Mouse (Mus musculus) gastrocnemius, postnatal 10 days (tissue): Measurements from ENCODE around the gene Btnl6. TPM values are rescaled to one million over a fixed set of nuclear protein-coding genes. Genes with fewer than 3 reads are reported as not detected.
"Not testable (repeated sequence)": the region's sequence is repeated elsewhere in the genome, so short reads cannot be mapped to it uniquely, and the experiment has no call there.

Source experiments
- DNase-seq: peaks from one replicate; pipeline ENCODE4 v3.0.0; 2021; ENCODE audit warnings: mixed read lengths
- long read RNA-seq, 2 experiments: library from polyadenylated mRNA; stranded (forward); transcript quantifications; one replicate each; pipeline ENCODE4 v2.0.0; 2021
- total RNA-seq, 2 experiments: library from RNA; stranded (reverse); gene quantifications; 2 replicates each; pipeline ENCODE4 v1.2.3; 2021

Btnl6 gene
- total RNA-seq, result not detected
- long read RNA-seq, experiment 1, result 0 reads
- long read RNA-seq, experiment 2, result 0 reads

DNA sequence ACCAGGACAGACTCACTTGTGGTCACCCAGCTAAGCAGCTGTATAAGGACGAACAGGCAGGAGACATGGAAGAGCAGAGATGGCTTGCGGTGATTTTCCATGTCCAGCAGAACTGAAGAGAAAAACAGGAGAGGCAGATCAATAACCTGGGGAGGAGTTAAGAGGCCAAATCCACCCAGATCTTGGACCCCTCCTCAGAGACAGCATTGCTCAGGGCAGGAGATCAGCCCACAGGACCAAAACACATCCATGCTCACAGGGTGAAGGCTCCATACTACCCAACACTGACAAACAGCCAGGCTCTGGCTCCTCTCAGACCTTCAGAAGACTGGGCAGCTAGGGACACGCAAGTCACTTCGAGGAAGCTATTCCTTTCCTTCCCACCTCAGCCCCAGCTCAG, at the start of gene Btnl6:
Btnl6 (minus strand) TSS at position 101 of the 400 bp plus-strand sequence.
- DNase-seq, result no peak

DNA sequence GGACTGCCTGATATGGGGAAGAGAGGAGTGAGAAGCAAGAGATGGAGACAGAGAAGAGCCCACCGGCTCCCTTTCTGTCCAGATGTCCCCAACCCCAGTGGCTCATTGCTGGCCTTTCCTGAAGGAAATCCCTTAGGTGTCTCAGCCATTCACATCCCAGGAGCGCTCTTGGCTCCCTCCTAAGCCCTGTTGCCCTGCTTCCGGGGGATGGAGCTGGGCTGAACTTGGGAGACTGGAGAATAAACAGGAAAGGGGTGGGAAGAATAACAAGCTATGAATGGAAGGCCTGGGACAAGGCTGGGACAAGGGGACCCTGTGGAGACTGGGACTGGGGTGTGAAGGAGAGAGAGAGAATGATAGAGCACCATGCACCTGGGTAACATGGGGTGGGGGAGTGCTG, 47.6 kb upstream of the Btnl6 start:
- no peak for DNase-seq

DNA sequence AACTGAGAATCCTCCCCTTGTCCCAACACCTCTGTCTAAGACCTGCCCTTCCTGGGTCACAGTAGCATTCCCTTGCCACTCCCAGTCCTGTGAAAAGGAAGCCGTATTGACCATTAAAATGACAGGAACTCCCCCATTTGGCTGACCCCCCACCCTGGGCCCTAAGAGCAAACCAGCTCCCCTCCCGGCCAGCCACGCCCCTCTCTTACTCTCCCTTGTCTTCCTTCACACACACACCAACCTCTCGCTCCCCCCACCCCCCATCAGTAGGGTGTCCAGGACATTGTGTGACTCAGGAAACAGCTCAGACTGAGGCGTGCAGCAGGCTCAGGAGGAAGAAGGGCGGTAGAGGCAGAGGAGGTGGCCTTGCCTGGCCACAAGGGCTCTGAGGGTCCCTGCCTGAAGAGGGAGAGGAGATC, 46.9 kb upstream of the Btnl6 start, which contains the start of gene Notch4:
Notch4 (plus strand) TSS at position 266 of the 419 bp plus-strand sequence.
- no peak for DNase-seq

DNA sequence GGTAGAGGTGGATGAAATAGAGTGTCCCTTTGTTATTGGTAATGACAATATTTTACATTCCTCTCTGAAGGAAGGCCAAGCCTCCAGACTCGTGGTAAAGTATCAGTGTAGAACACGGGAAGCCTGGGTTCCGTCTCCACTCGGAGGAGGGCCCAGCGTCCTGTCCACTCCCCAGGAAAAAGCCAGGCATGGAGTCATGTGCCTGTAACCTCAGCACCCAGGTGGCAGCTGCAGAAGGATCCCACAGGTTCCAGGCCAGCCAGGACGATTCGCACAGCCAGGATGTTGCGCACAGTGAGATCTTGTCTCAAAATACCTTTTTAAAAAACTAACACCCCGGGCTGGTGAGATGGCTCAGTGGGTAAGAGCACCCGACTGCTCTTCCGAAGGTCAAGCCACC, 46.2 kb upstream of the Btnl6 start:
- no peak for DNase-seq

DNA sequence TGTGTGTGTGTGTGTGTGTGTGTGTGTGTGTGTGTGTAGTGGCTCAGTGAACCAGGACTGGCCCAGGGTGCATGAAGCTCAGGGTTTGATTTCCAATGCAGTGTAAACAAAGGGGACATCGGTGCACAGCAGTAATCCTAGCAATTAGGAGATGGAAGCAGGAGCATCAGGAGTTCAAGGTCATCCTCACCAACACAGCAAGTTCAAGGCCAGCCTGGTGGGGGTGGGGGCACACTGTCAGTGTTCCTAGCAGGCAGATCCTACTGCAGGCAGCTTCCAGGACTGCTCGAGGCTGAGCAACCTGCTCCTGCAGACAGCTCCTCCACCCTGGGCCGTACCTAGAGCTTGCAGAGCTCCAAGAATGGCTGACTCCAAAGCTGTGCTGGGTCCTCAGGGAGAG, 45.4 kb upstream of the Btnl6 start:
- DNase-seq, result no peak

DNA sequence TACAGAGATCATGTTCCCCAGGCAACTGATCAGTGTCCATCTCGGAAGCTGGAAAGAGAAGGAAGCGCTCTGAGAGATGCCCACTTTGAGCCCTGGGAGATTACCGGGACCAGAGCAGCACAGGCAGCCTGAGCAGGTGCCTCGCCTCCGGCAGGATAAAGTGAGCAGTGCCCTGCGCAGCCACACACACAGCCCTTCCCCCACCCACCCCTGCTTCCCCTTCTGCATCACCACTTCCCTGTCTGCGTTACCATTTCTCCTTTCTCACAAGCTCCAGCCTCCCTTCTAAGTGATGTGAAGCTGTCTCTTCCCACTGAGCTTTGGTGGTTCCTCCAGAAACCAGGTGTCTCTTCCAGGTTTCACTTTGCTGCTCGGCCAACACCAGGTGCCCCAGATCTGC, 44.0 kb upstream of the Btnl6 start:
- DNase-seq, result no peak

DNA sequence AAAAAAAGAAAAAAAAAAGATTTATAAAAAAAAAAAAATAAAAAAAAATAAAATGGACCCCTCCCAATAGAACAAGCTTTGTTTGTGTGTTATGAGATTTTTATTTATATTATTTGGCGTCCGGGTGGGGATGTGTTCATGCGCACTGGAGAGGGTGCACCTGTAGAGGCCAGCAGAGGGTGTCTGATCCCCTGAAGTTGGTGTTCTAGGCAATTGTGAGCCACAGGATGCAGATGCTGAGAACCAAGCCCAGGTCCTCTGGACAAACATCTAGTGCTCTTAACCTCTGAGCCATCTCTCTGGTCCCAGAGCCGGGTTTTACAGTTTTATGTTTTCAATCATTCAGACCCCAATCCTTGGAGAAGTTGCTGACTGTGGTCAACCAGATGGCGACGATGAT, 43.3 kb upstream of the Btnl6 start:
- DNase-seq, result no peak

DNA sequence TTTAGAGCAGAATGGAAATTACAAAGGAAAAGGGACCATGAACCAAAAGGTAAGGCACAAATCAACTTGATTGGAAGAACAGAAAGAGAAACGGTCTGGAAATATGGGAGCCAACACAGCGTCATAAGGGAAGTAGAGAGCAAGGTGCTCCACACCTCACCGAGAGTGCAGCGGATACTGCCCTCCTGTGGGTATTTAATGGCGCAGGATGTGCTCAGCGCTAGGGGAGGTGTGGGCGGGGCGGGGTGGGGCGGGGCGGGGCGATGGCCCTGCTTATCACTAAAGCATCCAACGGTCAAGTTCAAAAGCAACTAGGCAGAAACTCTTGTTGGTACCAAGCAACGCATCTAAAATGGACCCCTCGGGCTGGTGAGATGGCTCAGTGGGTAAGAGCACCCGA, 42.7 kb upstream of the Btnl6 start:
- no peak for DNase-seq

DNA sequence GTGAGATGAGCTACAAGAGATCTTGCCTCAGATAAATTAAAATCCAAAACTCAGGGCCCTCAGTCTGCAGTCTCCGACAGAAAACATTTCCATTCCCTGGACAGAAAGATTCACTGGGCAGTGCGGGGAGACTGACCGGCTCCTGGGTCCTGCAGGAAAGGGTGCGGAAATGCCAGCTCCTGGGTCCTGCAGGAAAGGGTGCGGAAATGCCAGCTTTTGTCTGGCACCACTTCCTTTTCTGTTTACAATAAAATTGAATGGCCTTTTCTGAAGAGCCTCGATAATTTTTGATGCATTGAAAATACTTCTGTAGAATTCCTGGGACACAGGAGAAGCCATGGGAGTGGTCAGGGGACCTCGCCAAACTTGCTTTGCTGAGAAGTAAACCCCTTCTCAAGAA, 42.0 kb upstream of the Btnl6 start:
- no peak for DNase-seq

DNA sequence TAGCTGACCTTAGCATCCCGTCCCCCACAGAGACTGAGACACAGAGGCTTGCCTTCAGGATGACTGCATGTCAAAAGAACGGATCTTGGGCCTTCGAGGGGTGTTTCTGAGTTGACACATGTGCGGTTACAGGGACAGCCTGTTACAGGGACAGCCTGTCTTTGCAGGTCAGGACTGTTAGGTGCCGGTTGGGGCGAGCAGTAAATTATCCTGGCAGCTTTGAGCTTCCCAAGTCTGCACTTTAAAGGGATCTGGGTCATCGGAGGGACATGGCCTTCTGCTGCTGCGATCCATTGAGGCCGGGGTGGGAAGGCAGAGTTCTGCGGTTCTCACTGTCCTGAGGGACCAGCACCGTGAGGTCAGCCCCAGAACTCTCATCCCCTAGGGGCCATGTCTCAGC, 40.3 kb upstream of the Btnl6 start:
- no peak for DNase-seq

DNA sequence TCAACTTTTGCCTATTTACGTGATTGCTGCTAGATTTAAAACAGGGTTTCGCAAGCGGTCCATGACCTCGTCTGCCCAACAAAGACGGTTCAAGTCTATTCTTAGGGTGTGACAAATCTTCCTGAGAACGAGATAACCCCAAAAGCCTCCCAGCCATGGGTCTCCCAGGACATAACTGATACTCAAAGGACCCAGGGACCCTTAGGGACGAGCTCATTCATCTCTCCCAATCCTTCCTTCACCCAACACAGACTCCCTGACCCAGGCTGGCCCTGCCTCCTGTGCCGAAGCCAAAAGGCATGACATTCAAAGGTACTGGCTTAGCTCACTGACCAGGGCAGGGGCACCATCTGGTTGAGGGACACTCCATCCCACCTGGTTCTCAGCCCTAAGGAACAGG, 39.3 kb upstream of the Btnl6 start:
- DNase-seq, result no peak

DNA sequence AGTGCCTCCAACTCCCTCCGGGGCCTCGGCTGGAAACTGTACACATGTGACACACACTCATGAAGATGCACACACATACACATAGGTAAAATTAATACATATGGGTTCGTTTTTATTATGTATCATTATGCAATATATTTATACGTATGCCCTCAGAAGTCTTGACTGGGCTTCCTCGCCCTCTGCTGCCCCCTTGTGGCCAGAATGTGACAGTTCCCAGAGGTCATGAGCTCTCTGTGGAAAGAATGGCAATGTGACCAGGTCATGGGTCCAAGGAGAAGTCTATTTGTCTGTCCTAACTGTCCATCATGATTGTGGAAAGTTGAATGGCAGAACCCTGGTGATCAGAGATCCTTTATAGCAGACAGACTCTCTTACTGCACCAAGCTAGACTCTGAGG, 38.3 kb upstream of the Btnl6 start:
- peak; percentile 86 for DNase-seq

DNA sequence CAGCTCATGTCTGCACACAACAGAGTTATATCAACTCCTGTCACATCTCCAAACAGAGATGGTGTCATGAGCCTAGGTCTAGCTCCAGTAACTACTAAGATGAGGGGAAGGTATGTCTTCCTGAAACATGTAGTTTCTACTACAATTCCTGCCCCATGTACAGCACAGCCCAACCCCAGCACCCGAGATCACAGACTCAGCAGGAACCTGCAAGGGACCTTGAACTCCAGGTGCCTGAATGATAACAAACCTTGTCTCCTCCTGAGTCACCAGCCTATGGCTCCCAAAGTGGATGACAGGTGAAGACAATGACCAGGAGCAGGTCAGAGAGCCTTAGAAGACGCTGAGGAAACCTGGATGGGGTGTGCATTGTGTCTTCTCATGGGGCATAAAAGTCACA, 32.7 kb upstream of the Btnl6 start:
- DNase-seq, result no peak

DNA sequence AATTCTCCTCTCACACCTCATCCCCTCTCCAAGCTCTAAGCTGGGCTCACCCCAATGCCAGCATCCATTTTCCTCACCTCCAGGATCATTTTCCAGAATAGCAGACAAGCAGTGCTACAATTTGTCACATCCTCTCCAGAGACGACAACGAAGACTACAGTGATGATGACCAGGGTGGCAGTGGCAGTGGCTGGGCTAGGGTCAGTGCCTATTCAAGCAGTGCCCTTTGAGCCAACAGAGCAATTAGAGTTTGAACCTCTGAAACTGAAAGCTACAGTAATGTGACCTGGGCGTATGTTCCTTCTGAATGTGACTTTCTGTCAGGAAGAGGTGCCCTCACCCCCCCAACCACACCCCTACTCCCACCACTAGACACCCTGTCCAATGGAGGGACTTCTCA, 32.0 kb upstream of the Btnl6 start:
- no peak for DNase-seq

DNA sequence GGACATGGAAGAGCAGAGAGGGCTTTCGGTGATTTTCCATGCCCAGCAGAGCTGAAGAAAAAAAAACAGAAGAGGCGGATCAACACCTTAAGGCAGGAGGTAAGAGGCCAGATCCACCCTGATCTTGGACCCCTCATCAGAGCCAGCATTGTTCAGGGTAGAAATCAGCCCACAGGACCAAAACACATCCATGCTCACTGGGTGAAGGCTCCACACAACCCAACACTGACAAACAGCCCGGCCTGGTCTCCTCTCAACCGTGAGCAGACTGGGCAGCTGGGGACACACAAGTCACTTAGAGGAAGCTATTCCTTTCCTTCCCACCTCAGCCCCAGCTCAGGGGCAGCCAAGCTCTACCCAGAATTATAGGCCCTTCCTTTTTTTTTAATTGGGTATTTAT, 30.4 kb upstream of the Btnl6 start:
- DNase-seq, result no peak

DNA sequence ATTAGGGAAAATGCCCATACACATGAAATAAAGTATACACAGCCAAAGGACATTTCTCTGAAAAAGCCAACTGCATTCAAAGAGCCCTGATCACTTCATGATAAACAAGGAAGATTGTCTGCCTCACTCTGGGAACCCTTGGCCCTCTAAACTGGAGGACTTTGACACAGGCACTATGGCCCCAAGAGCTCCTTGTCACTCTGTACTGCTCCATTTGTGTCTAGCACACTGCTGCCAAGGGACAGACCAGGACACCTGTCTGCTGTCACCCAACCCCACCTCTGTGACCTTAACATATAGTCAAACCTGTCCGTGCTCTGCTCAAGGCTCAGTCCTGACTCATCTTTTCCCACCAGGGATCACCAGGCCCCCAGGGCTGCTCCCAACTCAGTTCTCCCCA, 29.6 kb upstream of the Btnl6 start:
- DNase-seq, result no peak

DNA sequence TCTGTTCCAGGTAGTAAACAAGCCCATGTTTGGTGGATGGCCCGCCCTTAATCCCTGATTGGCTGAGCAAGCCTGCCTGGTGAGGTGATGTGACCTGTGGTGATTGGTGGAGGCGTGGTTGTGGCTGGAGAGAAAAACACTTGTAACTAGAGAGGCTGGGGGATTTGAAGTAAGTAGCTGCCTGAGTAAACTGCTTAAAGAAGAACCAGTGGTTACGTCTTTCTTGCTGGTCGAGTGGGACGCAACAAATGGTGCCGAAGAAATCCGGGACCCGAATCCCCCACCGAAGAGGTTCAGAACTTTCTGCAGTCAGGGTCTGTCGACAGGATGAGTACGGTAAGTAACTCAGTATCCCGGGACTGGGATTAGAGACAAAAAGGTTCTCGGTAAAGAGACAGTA, 26.4 kb upstream of the Btnl6 start:
- DNase-seq, result not testable (repeated sequence)

DNA sequence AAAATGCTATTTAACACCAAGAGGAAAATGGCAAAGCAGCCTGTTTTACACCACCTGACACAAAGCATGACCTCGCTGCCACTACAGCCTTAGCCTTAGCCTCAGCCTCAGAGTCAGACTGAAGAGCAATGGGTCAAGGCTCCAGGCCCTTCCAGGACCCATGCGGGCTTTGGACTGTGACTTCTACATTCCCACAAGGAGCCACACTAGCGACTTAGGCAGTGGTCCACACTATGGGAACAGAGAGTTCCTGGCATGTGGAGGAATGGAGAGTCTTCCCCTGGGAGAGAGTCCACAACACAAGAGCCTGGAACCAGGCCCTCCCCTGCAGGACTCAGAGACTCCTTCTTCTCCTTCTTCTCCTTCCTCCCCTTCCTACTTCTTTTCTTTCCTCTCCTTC, 15.5 kb upstream of the Btnl6 start:
- DNase-seq, result no peak

DNA sequence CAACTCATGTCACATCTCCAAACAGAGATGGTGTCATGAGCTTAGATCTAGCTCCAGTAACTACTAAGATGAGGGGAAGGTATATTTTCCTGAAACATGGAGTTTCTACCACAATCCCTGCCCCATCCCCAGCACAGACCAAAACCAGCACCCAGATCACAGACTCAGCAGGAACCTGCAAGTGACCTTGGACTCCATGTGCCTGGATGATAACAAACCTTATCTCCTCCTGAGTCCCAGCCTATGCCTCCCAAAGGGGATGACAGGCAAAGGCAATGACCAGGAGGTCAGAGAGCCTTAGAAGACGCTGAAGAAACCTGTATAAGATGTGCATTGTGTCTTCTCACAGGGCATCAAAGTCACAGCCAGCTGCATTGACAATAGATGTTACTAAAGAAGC, 1.8 kb upstream of the Btnl6 start:
- DNase-seq, result no peak

DNA sequence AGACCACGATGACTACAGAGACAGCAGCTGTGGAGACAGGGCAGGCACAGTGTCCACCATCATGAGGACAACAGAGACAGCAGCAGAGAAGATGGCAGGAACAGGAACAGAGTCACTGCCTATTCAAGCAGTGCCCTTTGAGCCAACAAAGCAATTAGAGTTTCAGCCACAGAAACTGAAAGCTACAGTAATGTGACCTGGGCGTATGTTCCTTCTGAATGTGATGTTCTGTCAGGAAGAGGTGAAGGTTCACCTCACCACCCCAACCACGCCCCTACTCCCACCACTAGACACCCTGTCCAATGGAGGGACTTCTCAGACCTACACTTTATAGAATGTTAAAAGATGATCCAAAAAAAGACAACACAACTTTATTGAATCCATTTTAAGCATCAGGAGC, 1.4 kb upstream of the Btnl6 start:
- DNase-seq, result not testable (repeated sequence)

DNA sequence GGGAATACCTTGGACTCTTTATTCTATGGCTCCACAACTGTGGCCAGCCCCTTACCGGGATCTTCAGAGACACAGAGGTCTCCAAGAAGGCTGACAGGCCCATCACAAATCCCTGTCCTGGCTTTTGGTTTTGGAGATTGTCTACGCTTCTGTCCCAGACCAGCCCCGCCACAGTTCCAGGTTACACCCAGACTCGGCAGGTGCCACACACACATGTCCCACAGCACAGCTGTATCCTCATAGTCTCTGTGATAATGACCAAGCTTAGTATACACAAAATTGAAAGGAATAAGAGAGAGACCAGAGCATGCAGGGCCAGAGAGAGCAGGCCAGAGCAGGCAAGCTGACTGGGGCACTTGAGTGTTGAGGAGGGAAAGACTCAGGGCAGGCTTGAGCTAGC, 643 bp upstream of the Btnl6 start:
- DNase-seq, result no peak

DNA sequence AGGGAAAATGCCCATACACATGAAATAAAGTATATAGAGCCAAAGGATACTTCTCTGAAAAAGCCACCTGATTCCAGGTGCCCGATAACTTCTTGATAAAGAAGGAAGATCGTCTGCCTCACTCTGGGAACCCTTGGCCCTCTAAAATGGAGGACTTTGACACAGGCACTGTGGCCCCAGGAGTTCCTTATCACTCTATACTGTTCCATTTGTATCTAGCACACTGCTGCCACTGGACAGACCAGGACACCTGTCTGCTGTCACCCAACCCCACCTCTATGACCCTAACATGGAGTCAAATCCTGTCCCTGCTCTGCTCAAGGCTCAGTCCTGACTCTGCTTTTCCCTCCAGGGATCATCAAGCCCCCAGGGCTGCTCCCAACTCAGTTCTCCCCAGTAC, 638 bp downstream of the Btnl6 start:
- no peak for DNase-seq

DNA sequence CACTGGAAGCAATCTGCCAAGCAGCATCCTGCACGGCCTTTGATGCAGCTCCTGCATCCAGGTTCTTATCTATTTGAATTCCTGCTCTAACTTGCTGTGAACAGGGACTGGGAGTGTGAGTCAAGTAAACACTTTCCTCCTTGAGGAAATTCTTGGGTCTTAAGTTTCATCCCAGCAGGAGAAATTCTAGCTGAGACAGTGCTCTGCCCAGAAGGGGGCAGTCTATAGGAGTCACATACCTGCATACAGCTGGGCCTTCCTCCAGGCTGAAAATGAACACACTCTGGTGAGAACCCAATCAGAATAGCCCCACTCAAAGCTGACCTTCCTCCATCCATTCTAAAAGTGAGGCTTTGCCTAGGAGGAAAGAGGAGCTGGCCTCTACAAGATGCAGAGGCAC, 5.4 kb downstream of the Btnl6 start:
- DNase-seq, result not testable (repeated sequence)

DNA sequence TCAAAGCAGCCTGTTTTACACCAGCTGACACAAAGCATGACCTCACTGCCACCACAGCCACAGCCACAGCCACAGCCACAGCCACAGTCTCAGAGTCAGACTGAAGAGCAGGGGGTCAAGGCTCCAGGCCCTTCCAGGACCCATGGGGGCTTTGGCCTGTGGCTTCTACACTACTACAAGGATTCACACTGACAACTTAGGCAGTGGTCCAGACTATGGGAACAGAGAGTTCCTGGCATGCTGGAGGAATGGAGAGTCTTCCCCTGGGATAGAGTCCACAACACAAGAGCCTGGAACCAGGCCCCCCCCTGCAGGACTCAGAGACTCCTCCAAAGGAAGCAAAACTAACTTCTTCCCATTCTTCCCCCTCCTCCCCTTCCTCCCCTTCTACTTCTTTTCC, 9.6 kb downstream of the Btnl6 start:
- DNase-seq, result no peak

DNA sequence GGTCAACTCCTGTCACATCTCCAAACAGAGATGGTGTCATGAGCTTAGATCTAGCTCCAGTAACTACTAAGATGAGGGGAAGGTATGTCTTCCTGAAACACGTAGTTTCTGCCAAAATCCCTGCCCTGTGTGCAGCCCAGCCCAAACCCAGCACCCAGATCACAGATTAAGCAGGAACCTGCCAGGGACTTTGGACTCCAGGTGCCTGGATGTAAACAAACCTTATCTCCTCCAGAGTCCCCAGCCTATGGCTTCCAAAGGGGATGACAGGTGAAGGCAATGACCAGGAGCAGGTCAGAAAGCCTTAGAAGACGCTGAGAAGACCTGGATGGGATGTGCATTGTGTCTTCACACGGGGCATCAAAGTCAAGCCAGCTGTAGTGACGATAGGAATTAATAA, 19.4 kb downstream of the Btnl6 start:
- DNase-seq, result not testable (repeated sequence)
